Mouse (Mus musculus): ENCODE measurements around the gene Stam2. TPM values are rescaled to one million over a fixed set of nuclear protein-coding genes. Genes with fewer than 3 reads are reported as not detected.

Gene Stam2
- polyA plus RNA-seq, 1 experiment from 2014 or later = 37.7 TPM

DNA sequence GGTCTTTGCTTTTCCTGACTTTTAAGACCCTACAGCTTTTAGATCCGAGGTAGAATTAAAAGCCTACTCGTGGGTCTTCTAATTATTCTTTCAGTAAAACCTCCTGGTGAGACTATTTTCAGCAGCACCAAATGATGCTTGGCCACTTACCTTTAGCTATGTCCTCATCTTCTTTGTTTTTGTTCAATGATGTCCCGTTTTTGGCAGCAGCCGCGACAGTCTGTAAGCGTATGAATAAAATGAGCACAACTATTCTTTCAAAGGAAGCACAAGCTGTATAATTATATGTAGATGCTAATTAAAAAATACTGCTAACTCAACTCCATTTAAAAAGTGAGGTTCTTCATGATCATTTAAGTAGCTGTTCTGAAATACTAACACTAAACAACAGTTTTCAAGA is 26.5 kb downstream of the Stam2 start:
- Histone ChIP-seq H3K27me3 (ENCODE audit: low read depth, poor library complexity, severe bottlenecking) (no peaks in the 10 kb centered on the region), H3K4me1 (peaks cover 11% of the 10 kb centered on the region), H3K27ac (replicated peaks) (no peak overlapping the region), H3K9me3 (replicated peaks) (no peaks in the 10 kb centered on the region), H3K36me3 (peaks cover 31% of the 10 kb centered on the region), H3K4me3 (no peak overlapping the region)
- WGBS = 94% methylated on average over 6 of the region's 6 CpGs
- DNase-seq (ENCODE audit: low spot score) = no peak

DNA sequence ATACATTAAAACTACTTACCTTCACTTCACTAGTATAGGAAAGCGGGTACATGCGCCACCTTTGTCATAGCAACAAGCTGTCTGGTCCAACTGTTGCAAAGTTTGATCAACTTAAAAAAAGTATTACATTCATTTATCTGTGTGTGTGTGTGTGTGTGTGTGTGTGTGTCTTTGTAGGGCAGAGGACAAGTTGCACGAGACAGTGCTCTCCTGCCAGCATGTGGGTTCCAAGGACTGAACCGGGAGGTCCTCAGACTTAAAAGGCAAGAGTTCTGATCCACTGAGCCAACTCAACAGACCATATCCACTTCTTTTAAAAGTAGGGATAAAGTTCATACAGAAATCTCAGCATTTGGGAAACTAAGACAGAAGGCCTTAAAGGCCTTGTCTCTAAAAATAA is 28.0 kb downstream of the Stam2 start:
- no peak for DNase-seq (ENCODE audit: low spot score)
- Histone ChIP-seq H3K9me3 (replicated peaks) (no peaks in the 10 kb centered on the region), H3K4me3 (no peak overlapping the region), H3K36me3 (peaks cover 42% of the 10 kb centered on the region), H3K27ac (replicated peaks) (no peak overlapping the region), H3K27me3 (ENCODE audit: low read depth, poor library complexity, severe bottlenecking) (no peaks in the 10 kb centered on the region), H3K4me1 (no peaks in the 10 kb centered on the region)
- 92% methylated on average over 4 of the region's 4 CpGs for WGBS

DNA sequence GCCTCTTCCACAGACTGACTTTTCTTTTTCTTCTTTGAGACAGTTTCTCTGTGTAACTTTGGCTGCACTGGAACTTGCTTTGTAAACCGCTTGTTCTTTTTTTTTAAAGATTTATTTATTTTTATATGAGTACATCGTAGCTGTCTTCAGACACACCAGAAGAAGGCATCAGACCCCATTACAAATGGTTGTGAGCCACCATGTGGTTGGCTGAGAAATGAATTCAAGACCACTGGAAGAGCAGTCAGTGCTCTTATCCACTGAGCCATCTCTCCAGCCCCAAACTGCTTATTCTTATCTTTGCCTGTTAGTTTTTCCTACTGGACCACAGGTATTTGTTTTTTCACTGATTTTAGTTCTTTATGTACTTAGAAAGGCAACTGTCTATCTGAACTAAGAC is 31.3 kb downstream of the Stam2 start:
- Histone ChIP-seq H3K4me1 (no peaks in the 10 kb centered on the region), H3K36me3 (peaks cover 60% of the 10 kb centered on the region)

DNA sequence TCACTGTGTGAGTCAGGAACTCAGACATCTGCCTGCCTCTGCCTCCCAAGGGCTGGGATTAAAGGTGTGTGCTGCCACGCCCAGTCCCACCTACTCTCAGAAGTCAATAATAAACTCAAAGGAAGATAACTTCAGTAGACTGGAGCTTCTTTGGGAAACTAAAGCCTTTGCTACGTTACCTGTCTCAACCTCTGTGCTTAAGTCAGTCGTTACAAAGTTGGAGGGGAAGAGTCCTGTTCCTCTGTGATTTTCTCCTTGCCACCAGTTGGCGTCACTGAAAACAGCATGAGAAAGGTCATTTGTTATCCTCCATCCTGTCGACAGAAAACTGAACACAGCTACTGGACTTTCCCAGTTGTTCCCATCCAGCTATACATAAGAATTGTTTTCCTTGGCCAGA is 32.7 kb downstream of the Stam2 start:
- WGBS = 92% methylated on average over 5 of the region's 5 CpGs
- H3K36me3 ChIP-seq = peaks cover 58% of the 10 kb centered on the region
- H3K27me3 ChIP-seq (ENCODE audit: low read depth, poor library complexity, severe bottlenecking) = no peaks in the 10 kb centered on the region
- H3K9me3 ChIP-seq (replicated peaks) = no peaks in the 10 kb centered on the region
- no peak overlapping the region for H3K4me3 ChIP-seq
- H3K27ac ChIP-seq (replicated peaks) = no peak overlapping the region
- H3K4me1 ChIP-seq = no peaks in the 10 kb centered on the region
- no peak for DNase-seq (ENCODE audit: low spot score)

More for the DNA sequence above, 31.3 kb downstream of the Stam2 start:
- Histone ChIP-seq H3K27me3 (ENCODE audit: low read depth, poor library complexity, severe bottlenecking) (no peaks in the 10 kb centered on the region), H3K27ac (replicated peaks) (no peak overlapping the region), H3K4me3 (no peak overlapping the region), H3K9me3 (replicated peaks) (no peaks in the 10 kb centered on the region)
- WGBS = 95% methylated on average over 2 of the region's 2 CpGs
- no peak for DNase-seq (ENCODE audit: low spot score)

DNA sequence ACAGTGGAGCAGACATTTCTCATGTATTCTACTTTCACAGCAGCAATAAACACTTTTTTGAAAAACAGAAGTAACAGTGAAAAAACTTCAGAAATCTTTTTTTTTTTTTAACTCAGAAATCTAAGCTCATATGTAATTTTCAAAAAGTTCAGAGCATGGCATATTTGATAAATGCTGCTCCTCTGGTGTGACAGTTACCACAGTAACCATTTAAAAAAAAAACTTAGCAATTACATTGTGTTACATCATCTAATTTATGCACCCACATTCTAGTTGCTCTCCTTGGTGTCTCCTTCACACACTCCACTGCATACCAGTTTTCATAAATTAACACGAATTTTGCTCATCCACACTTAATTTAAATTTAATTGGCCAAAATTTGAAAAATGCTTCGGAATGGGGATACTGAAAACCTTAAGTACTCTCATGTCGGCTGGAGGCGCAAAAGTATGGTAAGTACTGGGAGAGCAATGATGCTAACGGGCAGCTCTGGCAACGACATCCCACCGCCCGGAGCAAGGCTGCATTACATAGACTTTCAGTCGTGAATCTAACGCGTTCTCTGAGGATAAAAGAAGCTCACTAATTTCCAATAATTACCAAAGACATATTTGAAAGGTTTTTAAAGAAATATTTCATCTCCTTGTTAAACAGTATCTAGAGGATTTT is 40.6 kb downstream of the Stam2 start:
- H3K36me3 ChIP-seq = peaks cover 40% of the 10 kb centered on the region
- H3K9me3 ChIP-seq (replicated peaks) = no peaks in the 10 kb centered on the region
- DNase-seq (ENCODE audit: low spot score) = no peak
- no peaks in the 10 kb centered on the region for H3K27me3 ChIP-seq (ENCODE audit: low read depth, poor library complexity, severe bottlenecking)
- H3K4me1 ChIP-seq = no peaks in the 10 kb centered on the region
- no peak overlapping the region for H3K27ac ChIP-seq (replicated peaks)
- no peak overlapping the region for H3K4me3 ChIP-seq
- WGBS = 94% methylated on average over 11 of the region's 11 CpGs

DNA sequence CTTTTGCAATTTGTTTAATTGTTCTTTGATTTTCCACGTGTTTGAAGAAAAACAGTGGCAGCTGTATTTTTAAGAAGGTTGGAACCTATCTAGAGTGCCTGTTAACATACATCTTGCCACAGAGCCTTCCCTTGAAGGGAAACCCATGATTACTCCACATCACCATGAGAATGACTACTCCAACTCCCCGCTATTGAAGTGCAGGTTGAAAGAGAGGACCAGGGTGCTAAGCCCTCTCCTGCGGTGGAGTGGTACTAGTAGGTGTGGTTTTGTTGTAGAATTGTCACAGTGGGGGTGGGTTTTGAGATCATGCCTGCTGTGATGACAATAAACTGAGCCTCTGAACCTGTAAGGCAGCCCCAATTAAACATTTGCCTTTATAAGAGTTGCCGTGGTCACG is 41.7 kb downstream of the Stam2 start:
- WGBS = 64% methylated on average over 5 of the region's 5 CpGs
- DNase-seq (ENCODE audit: low spot score) = no peak
- Histone ChIP-seq H3K27me3 (ENCODE audit: low read depth, poor library complexity, severe bottlenecking) (no peaks in the 10 kb centered on the region), H3K36me3 (peaks cover 29% of the 10 kb centered on the region), H3K9me3 (replicated peaks) (no peaks in the 10 kb centered on the region), H3K4me1 (no peaks in the 10 kb centered on the region), H3K4me3 (no peak overlapping the region), H3K27ac (replicated peaks) (no peak overlapping the region)

DNA sequence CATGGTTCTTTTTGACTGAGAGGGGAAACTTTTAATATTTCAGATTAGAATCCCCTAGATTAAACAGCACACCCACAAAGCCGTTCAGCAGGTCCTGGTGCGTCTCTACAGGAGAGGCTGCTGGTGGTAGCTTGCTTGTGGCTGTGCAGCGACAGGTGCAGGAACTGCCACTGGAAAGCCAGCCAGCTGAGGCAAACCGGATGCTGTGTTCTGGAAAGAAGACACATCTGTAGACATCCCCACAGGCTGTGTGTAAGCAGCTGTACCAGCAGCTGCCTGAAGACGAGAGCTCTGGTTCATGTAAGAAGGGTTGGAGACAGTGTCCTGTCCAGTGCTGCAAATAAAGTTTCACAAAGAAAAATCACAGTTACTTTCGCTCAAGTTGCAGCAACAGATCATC is 47.5 kb downstream of the Stam2 start:
- Histone ChIP-seq H3K27me3 (ENCODE audit: low read depth, poor library complexity, severe bottlenecking) (no peaks in the 10 kb centered on the region), H3K9me3 (replicated peaks) (no peaks in the 10 kb centered on the region), H3K4me1 (no peaks in the 10 kb centered on the region), H3K36me3 (peaks cover 16% of the 10 kb centered on the region), H3K27ac (replicated peaks) (no peak overlapping the region), H3K4me3 (no peak overlapping the region)
- WGBS = 85% methylated on average over 6 of the region's 6 CpGs
- DNase-seq (ENCODE audit: low spot score) = no peak

DNA sequence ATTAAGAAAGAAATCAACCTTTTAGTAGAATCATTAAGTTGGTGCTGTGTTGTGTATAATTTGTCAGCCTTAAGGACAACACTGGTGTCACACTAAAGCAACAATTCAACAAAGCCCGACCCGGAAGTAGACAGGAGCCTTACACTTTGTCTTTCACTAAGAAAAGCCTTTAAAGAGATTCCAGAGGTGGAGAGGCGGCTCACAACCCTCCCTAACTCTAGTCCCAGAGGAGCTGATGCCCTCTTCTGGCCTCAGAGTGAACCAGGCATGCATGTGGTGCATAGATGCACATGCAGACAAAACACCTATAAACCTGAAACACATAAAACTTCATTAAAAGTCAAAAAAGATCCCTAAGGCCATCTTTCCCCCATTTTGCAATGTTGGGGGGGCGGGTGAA is 50.3 kb downstream of the Stam2 start:
- Histone ChIP-seq H3K27ac (replicated peaks) (no peak overlapping the region), H3K27me3 (ENCODE audit: low read depth, poor library complexity, severe bottlenecking) (no peaks in the 10 kb centered on the region), H3K4me3 (no peak overlapping the region), H3K36me3 (peaks cover 13% of the 10 kb centered on the region; the same call in 1 of the 2 replicates), H3K9me3 (replicated peaks) (no peaks in the 10 kb centered on the region), H3K4me1 (no peaks in the 10 kb centered on the region)
- no peak for DNase-seq (ENCODE audit: low spot score)
- 69% methylated on average over 4 of the region's 4 CpGs for WGBS

DNA sequence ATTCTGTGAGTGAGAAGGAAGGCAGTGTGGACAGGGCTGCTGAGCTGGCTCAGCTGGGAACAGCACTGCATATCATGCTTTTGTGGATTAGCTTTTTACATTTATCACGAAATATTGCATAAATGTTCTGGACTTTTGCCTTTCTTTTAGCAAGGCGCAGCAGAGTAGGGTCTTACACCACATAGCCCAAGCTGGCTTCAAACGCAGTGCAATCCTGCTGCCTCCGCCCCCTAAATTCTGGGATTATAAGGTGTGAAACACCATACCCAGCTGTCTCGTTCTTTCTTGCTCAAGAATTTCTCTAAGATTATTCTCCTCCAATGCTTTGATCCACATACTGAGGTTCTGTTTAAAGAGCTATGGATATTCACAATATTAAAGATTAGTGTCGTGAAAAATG is 55.5 kb downstream of the Stam2 start:
- Histone ChIP-seq H3K27me3 (ENCODE audit: low read depth, poor library complexity, severe bottlenecking) (no peaks in the 10 kb centered on the region), H3K27ac (replicated peaks) (no peak overlapping the region), H3K36me3 (no peaks in the 10 kb centered on the region), H3K4me3 (no peak overlapping the region), H3K9me3 (replicated peaks) (no peaks in the 10 kb centered on the region), H3K4me1 (no peaks in the 10 kb centered on the region)
- DNase-seq (ENCODE audit: low spot score) = no peak
- 90% methylated on average over 6 of the region's 6 CpGs for WGBS

DNA sequence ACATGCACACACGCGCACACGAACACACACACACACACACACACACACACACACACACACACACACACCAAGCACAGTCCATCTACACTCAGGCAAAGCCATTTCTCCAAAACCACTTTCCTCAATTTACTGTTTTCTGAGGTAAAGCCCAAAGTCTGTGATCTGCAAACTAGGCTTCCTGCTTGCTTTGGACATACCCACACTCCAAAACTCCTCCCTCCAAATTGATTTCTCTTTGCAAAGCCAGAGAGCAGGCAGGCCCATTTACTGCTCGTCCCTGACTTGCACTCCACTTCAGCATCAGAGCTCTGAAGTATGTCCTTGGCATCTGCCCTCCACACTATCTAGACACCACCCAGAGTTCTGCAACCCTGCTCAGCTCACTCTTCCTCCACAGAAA is 64.5 kb downstream of the Stam2 start:
- peaks cover 23% of the 10 kb centered on the region for H3K4me1 ChIP-seq
- no peaks in the 10 kb centered on the region for H3K9me3 ChIP-seq (replicated peaks)
- H3K36me3 ChIP-seq = no peaks in the 10 kb centered on the region
- WGBS = 66% methylated on average over 4 of the region's 4 CpGs
- no peak overlapping the region for H3K4me3 ChIP-seq
- no peak for DNase-seq (ENCODE audit: low spot score)
- peaks cover 62% of the 10 kb centered on the region for H3K27me3 ChIP-seq (ENCODE audit: low read depth, poor library complexity, severe bottlenecking)
- H3K27ac ChIP-seq (replicated peaks) = no peak overlapping the region

DNA sequence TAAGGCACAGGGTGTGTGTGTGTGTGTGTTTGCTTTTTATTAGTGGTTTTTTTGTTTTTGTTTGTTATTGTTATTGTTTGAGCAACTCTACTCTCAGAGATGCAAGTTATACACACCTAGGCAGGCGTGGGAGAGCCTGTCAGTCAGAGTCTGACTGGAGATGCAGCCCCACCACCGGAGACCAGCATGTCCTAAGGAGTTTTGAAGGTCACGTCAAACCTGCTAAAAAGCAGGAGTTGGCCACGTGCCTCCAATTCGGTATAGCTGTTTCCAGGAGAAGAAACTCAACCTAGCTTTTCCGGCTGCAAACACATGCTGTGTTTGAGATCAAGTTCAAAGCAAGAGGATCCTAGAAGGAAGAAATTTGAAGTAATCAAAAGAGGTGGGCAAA is 65.2 kb downstream of the Stam2 start:
- peaks cover 69% of the 10 kb centered on the region for H3K27me3 ChIP-seq (ENCODE audit: low read depth, poor library complexity, severe bottlenecking)
- no peaks in the 10 kb centered on the region for H3K36me3 ChIP-seq
- 15% methylated on average over 6 of the region's 6 CpGs for WGBS
- H3K4me3 ChIP-seq = peak overlapping the region; percentile 72
- H3K9me3 ChIP-seq (replicated peaks) = no peaks in the 10 kb centered on the region
- H3K27ac ChIP-seq (replicated peaks) = no peak overlapping the region
- DNase-seq (ENCODE audit: low spot score) = no peak
- peaks cover 23% of the 10 kb centered on the region for H3K4me1 ChIP-seq

DNA sequence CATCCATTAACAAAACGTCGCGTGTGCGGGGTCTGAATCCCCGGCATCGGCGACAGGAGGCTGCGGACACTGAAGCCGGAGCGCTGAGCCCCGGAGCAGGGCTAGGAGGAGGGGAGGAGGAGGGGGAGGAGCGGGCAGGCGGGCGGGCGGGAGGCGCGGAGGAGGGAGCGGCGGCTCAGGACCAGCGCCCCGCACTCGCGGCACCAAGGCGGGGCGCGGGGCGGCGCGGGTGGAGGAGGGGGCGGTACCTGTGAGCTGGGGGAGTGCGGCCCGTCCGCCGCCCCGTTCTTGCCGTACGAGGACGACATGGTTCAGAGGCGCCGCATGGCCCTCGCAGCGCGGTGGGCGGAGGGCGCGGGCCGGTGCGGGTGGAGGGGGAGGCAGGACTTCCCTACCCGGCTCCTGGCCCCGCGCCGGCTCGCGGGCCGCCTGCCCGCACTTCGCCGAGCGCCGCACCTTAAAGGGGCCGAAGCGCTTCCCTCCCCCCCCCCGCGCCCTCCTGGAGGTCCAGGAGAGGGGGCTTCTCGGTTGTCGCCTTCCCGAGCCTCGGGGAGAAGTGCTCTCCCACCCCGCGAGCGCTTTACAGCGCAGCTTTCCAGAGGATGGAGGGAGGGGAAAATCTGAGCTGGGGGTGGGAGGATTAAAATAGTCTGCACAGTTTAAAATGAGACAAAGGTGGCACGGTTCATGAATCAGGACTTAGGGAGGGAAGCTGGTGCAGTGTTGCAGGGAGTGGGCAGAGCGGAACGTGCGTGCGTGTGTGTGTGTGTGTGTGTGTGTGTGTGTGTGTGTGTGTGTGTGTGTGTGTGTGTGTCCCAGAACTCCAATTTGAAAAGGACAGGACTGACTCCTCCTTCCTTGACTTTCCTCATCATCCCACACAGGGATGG is 65.8 kb downstream of the Stam2 start, which contains the start of gene Cacnb4:
TSS of gene Cacnb4 (minus strand) at position 809 of the 890 bp plus-strand sequence.
- WGBS = under 1% methylated on average over 75 of the region's 77 CpGs
- peak; percentile 77 for DNase-seq (ENCODE audit: low spot score)
- Histone ChIP-seq H3K27me3 (ENCODE audit: low read depth, poor library complexity, severe bottlenecking) (peaks cover 70% of the 10 kb centered on the region), H3K4me3 (peak within 1 kb of the TSS; percentile 72), H3K36me3 (no peaks in the 10 kb centered on the region), H3K4me1 (peaks cover 23% of the 10 kb centered on the region), H3K9me3 (replicated peaks) (no peaks in the 10 kb centered on the region), H3K27ac (replicated peaks) (peak within 1 kb of the TSS; percentile 86)
